Mouse (Mus musculus) spleen, postnatal 4 days (tissue): ENCODE results near the gene Ctu2.

Experiments
- DNase-seq, 2 experiments: peaks; one replicate each; pipeline ENCODE4 v3.0.0; 2022; ENCODE audit warnings: low spot score in 2 of 2

Gene Ctu2

GRCm38 (mm10) chr8:122475580-122476320, at the start of gene Ctu2, which contains the start of gene Rnf166:
Gene Ctu2 (plus strand): TSS chr8:122476143.
Gene Rnf166 (minus strand): TSS chr8:122476064.
- DNase-seq = peak; percentile 92 to 98

- no peak for DNase-seq
Measured at GRCm38 (mm10) chr8:122426145-122426544, 49.8 kb upstream of the Ctu2 start.

- DNase-seq = no peak
Measured at GRCm38 (mm10) chr8:122427607-122428006, 48.3 kb upstream of the Ctu2 start.

- DNase-seq = no peak
Measured at GRCm38 (mm10) chr8:122428163-122428562, 47.8 kb upstream of the Ctu2 start.

- peak; percentile 55 to 75 for DNase-seq
Measured at GRCm38 (mm10) chr8:122430058-122430636, 45.8 kb upstream of the Ctu2 start.

- DNase-seq = no peak
Measured at GRCm38 (mm10) chr8:122430646-122431045, 45.3 kb upstream of the Ctu2 start.

- no peak for DNase-seq
Measured at GRCm38 (mm10) chr8:122431694-122432442, 44.1 kb upstream of the Ctu2 start.

GRCm38 (mm10) chr8:122432443-122433268, 43.3 kb upstream of the Ctu2 start, which contains the start of gene Cyba:
Gene Cyba (minus strand): TSS chr8:122432930.
- peak; percentile 80 to 87 for DNase-seq

GRCm38 (mm10) chr8:122433269-122433905, 42.6 kb upstream of the Ctu2 start:
- no peak for DNase-seq

- DNase-seq = no peak
Measured at GRCm38 (mm10) chr8:122435375-122435774, 40.6 kb upstream of the Ctu2 start.

GRCm38 (mm10) chr8:122436146-122436545, 39.8 kb upstream of the Ctu2 start:
- DNase-seq = no peak

GRCm38 (mm10) chr8:122436586-122437125, 39.3 kb upstream of the Ctu2 start:
- no peak for DNase-seq

GRCm38 (mm10) chr8:122437708-122438331, 38.1 kb upstream of the Ctu2 start:
- DNase-seq = no peak

- no peak for DNase-seq
Measured at GRCm38 (mm10) chr8:122439336-122439735, 36.6 kb upstream of the Ctu2 start.

- DNase-seq = no peak
Measured at GRCm38 (mm10) chr8:122441326-122441725, 34.6 kb upstream of the Ctu2 start.

- DNase-seq = no peak
Measured at GRCm38 (mm10) chr8:122442356-122442755, 33.6 kb upstream of the Ctu2 start.

- no peak for DNase-seq
Measured at GRCm38 (mm10) chr8:122442781-122443180, 33.2 kb upstream of the Ctu2 start.

- DNase-seq = peak; percentile 98 to 99
Measured at GRCm38 (mm10) chr8:122443262-122444006, 32.5 kb upstream of the Ctu2 start, which contains the start of gene Mvd. Gene Mvd (minus strand): TSS chr8:122443422.

- DNase-seq = peak; percentile 87 to 91
Measured at GRCm38 (mm10) chr8:122444058-122444748, 31.7 kb upstream of the Ctu2 start.
